Mouse (Mus musculus): ENCODE data around the gene Slc41a2. TPM values are rescaled to one million over a fixed set of nuclear protein-coding genes. Genes with fewer than 3 reads are reported as not detected.

The Slc41a2 gene
- polyA plus RNA-seq, 1 experiment from 2014 or later: 11.0 TPM

DNA sequence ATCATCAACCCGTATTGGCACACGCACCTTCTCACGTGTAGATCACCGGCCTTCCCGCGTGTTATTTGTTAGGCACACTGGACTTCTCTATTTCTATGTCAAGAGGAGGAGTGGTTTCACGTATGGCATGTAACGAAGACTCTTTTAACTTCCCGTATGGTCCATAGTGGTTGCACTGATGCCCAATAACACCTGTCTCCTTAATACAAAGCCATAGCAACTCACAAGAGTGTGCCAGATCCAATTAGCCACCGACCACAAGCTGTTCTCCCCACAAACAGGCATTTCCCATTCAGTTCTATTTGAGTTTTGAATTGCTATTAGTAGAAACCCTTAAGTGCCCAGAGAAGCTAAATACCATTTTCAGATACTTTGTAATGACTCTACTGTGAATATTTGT is 117.5 kb downstream of the Slc41a2 start:
- Histone ChIP-seq H3K4me2 (no peak overlapping the region), H3K36me3 (no peaks in the 10 kb centered on the region), H3K4me3 (replicated peaks) (no peak overlapping the region), H3K9ac (replicated peaks) (no peak overlapping the region), H3K4me1 (no peaks in the 10 kb centered on the region), H3K27me3 (replicated peaks) (no peaks in the 10 kb centered on the region), H3K27ac (replicated peaks) (no peak overlapping the region), H3K9me3 (replicated peaks) (no peaks in the 10 kb centered on the region)
- no peak for ATAC-seq (ENCODE audit: low FRiP score)
- WGBS: 85% methylated on average over 10 of the region's 10 CpGs

GRCm38 (mm10) chr10:83219729-83220128 is 118.0 kb downstream of the Slc41a2 start:
- Histone ChIP-seq H3K27ac (replicated peaks) (no peak overlapping the region), H3K9ac (replicated peaks) (no peak overlapping the region), H3K36me3 (no peaks in the 10 kb centered on the region), H3K4me1 (no peaks in the 10 kb centered on the region), H3K9me3 (replicated peaks) (no peaks in the 10 kb centered on the region), H3K4me2 (no peak overlapping the region), H3K27me3 (replicated peaks) (no peaks in the 10 kb centered on the region), H3K4me3 (replicated peaks) (no peak overlapping the region)
- ATAC-seq (ENCODE audit: low FRiP score): peak; percentile 61; the same call in 1 of the 2 replicates
- WGBS: 26% methylated on average over 12 of the region's 12 CpGs

DNA sequence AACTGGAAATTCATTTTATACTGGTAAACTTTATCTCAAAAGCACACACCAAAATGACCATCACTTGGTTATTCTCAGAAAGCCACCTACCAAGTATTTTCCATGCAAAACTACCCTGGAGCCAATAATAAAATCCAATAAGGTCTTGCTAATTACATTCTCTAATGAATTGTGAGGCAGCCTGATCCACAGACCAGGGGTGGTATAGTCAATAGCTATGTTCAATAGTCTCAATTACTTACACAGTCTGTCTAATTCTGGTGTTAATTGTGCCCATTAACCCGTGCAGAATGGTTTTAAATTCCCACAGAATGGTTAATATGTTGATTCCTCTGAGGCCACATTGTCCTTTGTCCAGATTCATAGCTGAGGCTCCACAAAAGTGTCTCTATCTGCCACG is 118.9 kb downstream of the Slc41a2 start:
- Histone ChIP-seq H3K9ac (replicated peaks) (no peak overlapping the region), H3K27me3 (replicated peaks) (no peaks in the 10 kb centered on the region), H3K36me3 (no peaks in the 10 kb centered on the region), H3K4me1 (no peaks in the 10 kb centered on the region), H3K4me2 (no peak overlapping the region), H3K4me3 (replicated peaks) (no peak overlapping the region), H3K27ac (replicated peaks) (no peak overlapping the region), H3K9me3 (replicated peaks) (no peaks in the 10 kb centered on the region)
- 38% methylated on average over 2 of the region's 2 CpGs for WGBS
- ATAC-seq (ENCODE audit: low FRiP score): no peak

DNA sequence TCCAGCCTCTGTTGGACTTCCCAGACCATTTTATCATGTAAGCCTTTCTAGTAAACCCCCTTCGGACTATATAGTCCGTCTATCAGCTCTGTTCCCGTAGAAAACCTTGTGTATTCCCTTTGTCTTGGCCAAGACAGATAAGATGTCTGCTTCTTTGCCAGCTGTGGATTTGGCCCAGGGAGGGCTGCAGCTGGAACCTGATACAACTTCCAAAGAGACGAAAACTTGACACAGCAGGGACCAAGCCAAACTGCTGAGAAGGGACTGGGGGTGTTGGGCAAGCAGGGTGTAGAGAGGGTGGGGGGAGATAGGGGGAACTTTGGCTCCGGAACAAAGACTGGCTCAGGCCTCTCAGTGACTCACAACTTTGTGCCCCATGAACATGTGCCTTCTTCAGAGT is 120.4 kb downstream of the Slc41a2 start:
- no peak for ATAC-seq (ENCODE audit: low FRiP score)
- H3K9ac ChIP-seq (replicated peaks): no peak overlapping the region
- H3K36me3 ChIP-seq: no peaks in the 10 kb centered on the region
- H3K4me1 ChIP-seq: no peaks in the 10 kb centered on the region
- H3K9me3 ChIP-seq (replicated peaks): no peaks in the 10 kb centered on the region
- H3K27me3 ChIP-seq (replicated peaks): no peaks in the 10 kb centered on the region
- H3K4me2 ChIP-seq: no peak overlapping the region
- no peak overlapping the region for H3K27ac ChIP-seq (replicated peaks)
- no peak overlapping the region for H3K4me3 ChIP-seq (replicated peaks)
- WGBS: 85% methylated on average over 5 of the region's 5 CpGs

DNA sequence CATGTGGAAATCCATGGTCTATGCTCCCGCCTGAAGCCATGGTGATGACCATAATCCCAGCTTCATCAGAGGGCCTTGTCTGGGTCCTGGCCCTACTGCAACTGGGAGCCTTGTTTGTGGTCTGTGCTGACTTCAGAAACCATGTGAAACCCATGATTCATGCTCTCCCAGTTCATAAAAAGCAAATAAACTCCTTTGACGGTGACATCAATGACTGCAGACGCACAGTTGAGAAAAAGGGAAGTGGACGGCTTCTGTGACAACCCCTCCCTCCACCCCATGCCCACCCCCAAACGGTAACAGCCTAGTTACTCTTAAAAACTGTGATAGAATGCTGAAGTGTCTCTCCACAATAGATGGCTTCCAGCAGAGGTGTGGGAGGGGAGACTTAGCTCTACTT is 122.1 kb downstream of the Slc41a2 start:
- no peaks in the 10 kb centered on the region for H3K27me3 ChIP-seq (replicated peaks)
- WGBS: 59% methylated on average over 5 of the region's 5 CpGs
- no peak for ATAC-seq (ENCODE audit: low FRiP score)
- no peak overlapping the region for H3K4me3 ChIP-seq (replicated peaks)
- no peak overlapping the region for H3K4me2 ChIP-seq
- no peaks in the 10 kb centered on the region for H3K36me3 ChIP-seq
- H3K4me1 ChIP-seq: peaks cover 2% of the 10 kb centered on the region
- no peaks in the 10 kb centered on the region for H3K9me3 ChIP-seq (replicated peaks)
- no peak overlapping the region for H3K9ac ChIP-seq (replicated peaks)
- H3K27ac ChIP-seq (replicated peaks): no peak overlapping the region

DNA sequence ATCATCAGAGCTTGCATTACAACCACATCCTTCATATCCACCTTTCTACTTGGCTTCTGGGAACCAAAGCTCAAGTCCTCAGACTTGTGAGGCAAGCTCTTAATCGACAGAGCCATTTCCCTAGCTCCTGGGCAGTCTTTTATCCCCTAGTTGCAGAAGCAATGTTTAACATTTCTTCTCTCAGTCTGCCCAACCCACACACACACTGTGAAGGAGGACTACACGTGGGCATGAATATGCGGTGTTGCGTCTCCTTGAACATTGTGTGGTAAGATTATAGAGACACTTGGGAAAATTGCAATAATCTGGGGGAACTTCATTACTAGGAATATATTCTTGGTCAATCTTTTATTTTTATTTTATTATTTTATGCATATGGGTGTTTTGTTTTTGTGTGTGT is 125.1 kb downstream of the Slc41a2 start:
- ATAC-seq (ENCODE audit: low FRiP score): no peak
- H3K27ac ChIP-seq (replicated peaks): no peak overlapping the region
- no peaks in the 10 kb centered on the region for H3K36me3 ChIP-seq
- H3K4me1 ChIP-seq: peaks cover 15% of the 10 kb centered on the region
- H3K9me3 ChIP-seq (replicated peaks): no peaks in the 10 kb centered on the region
- 96% methylated on average over 4 of the region's 4 CpGs for WGBS
- H3K4me2 ChIP-seq: no peak overlapping the region
- H3K4me3 ChIP-seq (replicated peaks): no peak overlapping the region
- H3K9ac ChIP-seq (replicated peaks): no peak overlapping the region
- no peaks in the 10 kb centered on the region for H3K27me3 ChIP-seq (replicated peaks)

GRCm38 (mm10) chr10:83210968-83211583 is 126.6 kb downstream of the Slc41a2 start:
- WGBS: 30% methylated on average over 6 of the region's 6 CpGs
- H3K4me1 ChIP-seq: peaks cover 15% of the 10 kb centered on the region
- ATAC-seq (ENCODE audit: low FRiP score): no peak
- H3K27me3 ChIP-seq (replicated peaks): no peaks in the 10 kb centered on the region
- no peaks in the 10 kb centered on the region for H3K9me3 ChIP-seq (replicated peaks)
- H3K36me3 ChIP-seq: no peaks in the 10 kb centered on the region
- H3K4me3 ChIP-seq (replicated peaks): no peak overlapping the region
- H3K4me2 ChIP-seq: no peak overlapping the region
- no peak overlapping the region for H3K27ac ChIP-seq (replicated peaks)
- H3K9ac ChIP-seq (replicated peaks): no peak overlapping the region

DNA sequence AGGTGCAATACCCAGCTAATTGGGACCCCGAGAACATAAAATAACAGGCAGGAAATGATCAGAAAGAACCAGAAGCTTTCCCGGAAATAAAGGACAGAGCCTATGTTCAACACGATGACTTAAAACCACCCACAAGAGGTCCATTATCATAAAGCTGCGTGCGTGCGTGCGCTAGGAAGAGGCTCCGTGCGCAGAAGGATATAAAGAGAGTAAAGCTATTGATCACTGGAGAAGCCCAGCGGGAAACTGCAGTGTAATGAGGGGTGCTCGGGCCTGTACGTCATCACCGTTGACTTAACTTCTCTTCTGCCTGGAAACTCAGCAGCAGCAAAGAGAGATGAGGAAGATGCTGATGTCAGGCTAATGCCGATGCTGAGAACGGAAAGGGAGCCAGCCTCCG is 127.6 kb downstream of the Slc41a2 start:
- Histone ChIP-seq H3K4me2 (peak overlapping the region; percentile 41), H3K9ac (replicated peaks) (no peak overlapping the region), H3K27me3 (replicated peaks) (no peaks in the 10 kb centered on the region), H3K9me3 (replicated peaks) (no peaks in the 10 kb centered on the region), H3K27ac (replicated peaks) (peak overlapping the region; percentile 60; the same call in 1 of the 2 replicates), H3K36me3 (no peaks in the 10 kb centered on the region), H3K4me1 (peaks cover 15% of the 10 kb centered on the region), H3K4me3 (replicated peaks) (0 out of 2 replicates have a peak overlapping the region, but pooled peaks have one; percentile 9)
- whole genome bisulfite sequencing: 36% methylated on average over 16 of the region's 16 CpGs
- peak; percentile 48; the same call in 1 of the 2 replicates for ATAC-seq (ENCODE audit: low FRiP score)

- H3K36me3 ChIP-seq: no peaks in the 10 kb centered on the region
- 76% methylated on average over 12 of the region's 12 CpGs for WGBS
- peak overlapping the region; percentile 60 for H3K27ac ChIP-seq (replicated peaks)
- 0 out of 2 replicates have a peak, but pooled peaks have one; percentile 38 for ATAC-seq (ENCODE audit: low FRiP score)
- H3K4me2 ChIP-seq: no peak overlapping the region
- no peak overlapping the region for H3K4me3 ChIP-seq (replicated peaks)
- no peak overlapping the region for H3K9ac ChIP-seq (replicated peaks)
- no peaks in the 10 kb centered on the region for H3K9me3 ChIP-seq (replicated peaks)
- H3K4me1 ChIP-seq: peaks cover 15% of the 10 kb centered on the region
- no peaks in the 10 kb centered on the region for H3K27me3 ChIP-seq (replicated peaks)
Observed at GRCm38 (mm10) chr10:83209388-83209787, 128.3 kb downstream of the Slc41a2 start.

DNA sequence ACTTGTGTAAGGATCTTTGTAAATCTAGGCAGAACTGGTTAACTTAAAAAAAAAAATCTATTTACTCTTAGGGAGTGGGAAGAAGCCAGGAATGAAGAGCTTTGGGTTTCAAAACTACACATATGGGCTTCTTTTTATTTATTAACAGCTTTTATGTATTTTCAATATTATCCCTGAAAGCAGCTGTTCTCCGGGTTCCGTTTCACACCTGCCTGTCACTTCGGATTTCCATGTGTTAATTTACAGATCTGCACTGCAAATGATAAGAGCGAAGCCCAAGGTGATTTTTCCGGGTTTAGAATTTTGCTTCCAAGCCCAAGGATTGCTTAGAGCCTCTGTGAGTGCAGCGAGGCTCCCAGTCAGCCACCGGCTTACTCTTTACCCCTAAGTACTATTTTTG is 129.2 kb downstream of the Slc41a2 start:
- H3K36me3 ChIP-seq: no peaks in the 10 kb centered on the region
- no peaks in the 10 kb centered on the region for H3K9me3 ChIP-seq (replicated peaks)
- no peak overlapping the region for H3K4me3 ChIP-seq (replicated peaks)
- H3K4me2 ChIP-seq: no peak overlapping the region
- H3K9ac ChIP-seq (replicated peaks): no peak overlapping the region
- ATAC-seq (ENCODE audit: low FRiP score): no peak
- 91% methylated on average over 7 of the region's 7 CpGs for WGBS
- H3K4me1 ChIP-seq: peaks cover 15% of the 10 kb centered on the region
- H3K27ac ChIP-seq (replicated peaks): no peak overlapping the region
- H3K27me3 ChIP-seq (replicated peaks): no peaks in the 10 kb centered on the region

DNA sequence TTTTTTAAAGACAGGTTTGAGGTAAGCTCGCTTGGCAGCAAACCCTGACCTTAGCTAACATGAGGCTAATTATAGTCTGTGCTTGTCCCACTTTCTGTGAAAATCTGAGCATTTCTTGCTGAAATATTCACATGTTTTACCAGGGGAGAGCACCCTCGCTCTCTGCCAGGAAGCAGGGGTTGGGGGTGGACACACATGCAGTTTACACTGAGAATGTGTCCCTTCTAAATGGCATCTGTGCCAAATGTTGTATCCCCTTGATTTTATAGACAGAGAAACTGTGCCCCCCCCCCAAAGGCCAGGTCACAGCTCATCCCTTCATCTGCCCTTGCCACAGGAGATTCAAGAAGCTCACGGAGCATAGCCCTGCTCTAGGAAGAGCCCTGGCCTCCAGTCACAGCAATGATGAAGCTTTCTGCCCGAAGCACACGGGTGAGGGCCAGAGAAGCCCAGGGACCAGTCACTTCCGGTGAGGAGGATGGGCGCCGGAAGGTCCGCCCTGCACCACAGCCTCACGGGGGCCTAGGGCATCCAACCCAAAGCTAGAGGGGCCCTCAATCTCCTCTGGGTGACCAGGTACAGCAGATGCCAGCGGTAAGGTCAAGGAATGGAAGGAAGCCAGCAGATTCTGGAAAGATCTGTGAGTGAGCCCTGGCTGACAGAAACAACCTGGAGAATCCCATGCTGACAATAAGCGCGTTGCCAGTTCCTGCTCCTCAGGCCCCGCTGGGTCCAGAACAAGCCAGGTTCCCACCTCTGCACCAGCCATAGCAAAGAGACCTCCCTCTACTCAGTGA is 134.6 kb downstream of the Slc41a2 start:
- Histone ChIP-seq H3K36me3 (no peaks in the 10 kb centered on the region), H3K27me3 (replicated peaks) (no peaks in the 10 kb centered on the region), H3K27ac (replicated peaks) (no peak overlapping the region), H3K4me3 (replicated peaks) (no peak overlapping the region), H3K4me2 (no peak overlapping the region), H3K9me3 (replicated peaks) (no peaks in the 10 kb centered on the region), H3K4me1 (no peaks in the 10 kb centered on the region), H3K9ac (replicated peaks) (no peak overlapping the region)
- WGBS: 87% methylated on average over 14 of the region's 14 CpGs
- ATAC-seq (ENCODE audit: low FRiP score): no peak

DNA sequence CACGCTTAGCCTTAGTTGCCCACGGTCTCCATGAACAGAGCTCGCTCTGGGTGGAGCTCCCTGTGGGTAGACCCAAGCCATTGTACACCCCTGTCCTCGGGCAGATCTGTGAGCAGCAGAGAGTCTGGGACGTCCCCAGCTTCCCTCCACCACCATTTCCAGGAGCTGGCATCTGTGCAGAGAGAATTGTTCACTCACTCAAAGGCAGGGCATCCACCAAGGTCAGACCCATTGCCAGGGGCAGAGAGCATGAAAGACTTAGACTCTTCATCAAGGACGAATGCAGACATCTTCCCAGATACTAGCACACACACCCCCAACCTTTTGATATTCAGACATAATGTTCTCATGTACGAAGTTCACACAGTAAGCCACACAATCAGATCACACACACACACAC is 136.2 kb downstream of the Slc41a2 start:
- H3K27me3 ChIP-seq (replicated peaks): no peaks in the 10 kb centered on the region
- WGBS: 82% methylated on average over 7 of the region's 7 CpGs
- no peak overlapping the region for H3K4me3 ChIP-seq (replicated peaks)
- H3K9ac ChIP-seq (replicated peaks): no peak overlapping the region
- no peak overlapping the region for H3K27ac ChIP-seq (replicated peaks)
- no peak overlapping the region for H3K4me2 ChIP-seq
- H3K9me3 ChIP-seq (replicated peaks): no peaks in the 10 kb centered on the region
- no peaks in the 10 kb centered on the region for H3K4me1 ChIP-seq
- no peaks in the 10 kb centered on the region for H3K36me3 ChIP-seq
- no peak for ATAC-seq (ENCODE audit: low FRiP score)
